Mouse (Mus musculus): ENCODE data around the gene Nfia.

The Nfia gene

GRCm38 (mm10) chr4:97919773-97920172 is 147.2 kb downstream of the Nfia start:
- no peak for DNase-seq

- DNase-seq, result peak; percentile 34
Measured at GRCm38 (mm10) chr4:97920287-97921079, 147.9 kb downstream of the Nfia start.

GRCm38 (mm10) chr4:97921682-97922081 is 149.1 kb downstream of the Nfia start:
- no peak for DNase-seq

DNA sequence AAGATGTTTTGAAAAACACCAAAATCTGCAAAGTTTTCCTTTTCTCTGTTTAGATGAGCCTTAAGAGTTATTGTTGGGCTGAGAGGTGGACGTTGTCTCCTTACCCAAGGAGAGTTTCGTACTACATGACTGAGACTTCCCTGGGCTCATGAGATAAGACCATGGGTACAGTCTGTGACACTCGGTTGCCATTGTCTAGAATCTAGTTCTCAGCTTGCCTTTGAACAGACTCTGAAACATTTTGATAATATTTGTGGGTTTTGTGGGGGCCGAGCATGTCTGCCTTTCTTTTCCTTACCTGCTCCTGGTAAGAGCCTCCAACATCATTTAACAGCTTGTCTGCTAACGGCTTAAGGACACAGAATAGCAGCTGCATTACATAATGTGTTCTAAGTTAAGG is 150.7 kb downstream of the Nfia start:
- DNase-seq, result no peak

DNA sequence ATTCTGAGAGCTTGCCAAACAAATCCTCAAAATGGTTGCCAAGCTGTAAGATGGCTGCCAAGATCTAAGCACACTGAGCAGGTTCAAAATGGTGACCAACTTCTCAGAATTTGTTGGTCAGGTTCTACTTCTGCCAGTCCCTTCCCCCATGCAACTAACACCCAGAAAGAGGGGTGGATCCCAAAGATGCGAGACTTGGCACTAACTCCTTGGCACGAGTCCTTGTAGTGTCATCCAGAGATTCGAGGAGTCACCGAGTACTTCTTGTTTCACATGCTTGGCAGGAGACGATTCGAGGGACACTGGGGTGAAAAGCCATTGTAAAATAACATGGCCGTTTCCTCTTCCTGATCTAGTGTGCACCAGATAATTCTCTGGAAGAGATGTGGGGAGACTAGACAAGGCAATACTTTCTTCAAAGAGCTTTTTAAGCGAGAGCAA is 151.4 kb downstream of the Nfia start:
- DNase-seq, result peak; percentile 75

DNA sequence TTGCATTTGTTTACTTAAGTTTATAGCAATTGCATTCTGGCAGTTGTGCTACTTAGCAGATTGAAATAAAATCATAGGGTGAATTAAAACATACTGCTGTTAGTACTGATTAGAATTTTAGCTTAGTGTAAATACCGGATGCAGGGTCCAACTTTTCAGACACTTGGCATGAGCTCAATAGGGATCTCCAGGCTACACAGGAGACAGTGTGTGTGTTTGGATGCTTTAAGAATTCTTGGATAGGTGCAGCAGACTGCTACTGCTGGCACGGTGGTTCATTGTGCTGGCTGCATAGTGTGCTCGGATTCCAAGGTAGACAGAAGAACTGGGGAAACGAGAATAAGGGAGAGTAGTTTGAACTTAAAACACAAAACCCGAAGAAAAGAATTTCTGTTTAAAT is 151.9 kb downstream of the Nfia start:
- DNase-seq, result no peak

DNA sequence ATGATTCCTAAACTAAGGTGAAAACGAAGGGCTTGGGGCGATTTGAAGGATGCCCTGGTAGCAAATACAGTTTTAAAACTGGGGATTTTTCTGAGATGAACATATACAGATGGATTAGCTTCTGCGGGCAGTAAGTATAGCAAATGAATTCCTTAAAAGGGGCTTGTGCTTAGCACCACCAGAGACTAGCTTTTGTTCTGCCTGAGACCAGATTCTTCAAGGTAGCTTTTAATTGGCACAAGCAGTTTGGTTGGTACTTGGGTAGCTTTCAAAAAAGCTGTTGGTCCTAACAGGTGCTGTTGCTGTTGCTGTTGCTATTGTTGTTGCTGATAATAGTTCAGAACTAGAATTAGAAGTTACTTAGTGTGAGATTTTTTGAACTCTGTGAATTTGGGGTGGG is 152.3 kb downstream of the Nfia start:
- DNase-seq, result no peak

DNA sequence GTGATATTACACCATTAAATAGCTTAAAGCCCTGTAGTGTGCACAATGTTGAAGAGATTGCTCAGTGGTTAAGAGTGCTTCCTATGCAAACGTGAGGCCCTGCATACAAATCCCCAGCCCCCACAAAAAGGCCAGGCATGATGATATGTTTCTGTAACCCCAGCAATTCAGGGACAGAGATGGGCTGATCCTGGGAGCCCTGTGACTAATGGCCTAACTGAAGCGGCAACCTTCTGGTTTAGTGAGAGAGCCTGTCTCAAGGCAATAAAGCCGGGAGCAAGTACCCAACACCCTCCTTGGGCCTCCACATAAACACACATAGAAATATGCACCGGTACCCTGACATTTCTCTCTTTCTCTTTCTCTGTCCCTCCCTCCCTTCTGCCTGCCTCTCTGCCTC is 153.1 kb downstream of the Nfia start:
- no peak for DNase-seq

- DNase-seq, result no peak
Measured at GRCm38 (mm10) chr4:97926607-97927308, 154.2 kb downstream of the Nfia start.

DNA sequence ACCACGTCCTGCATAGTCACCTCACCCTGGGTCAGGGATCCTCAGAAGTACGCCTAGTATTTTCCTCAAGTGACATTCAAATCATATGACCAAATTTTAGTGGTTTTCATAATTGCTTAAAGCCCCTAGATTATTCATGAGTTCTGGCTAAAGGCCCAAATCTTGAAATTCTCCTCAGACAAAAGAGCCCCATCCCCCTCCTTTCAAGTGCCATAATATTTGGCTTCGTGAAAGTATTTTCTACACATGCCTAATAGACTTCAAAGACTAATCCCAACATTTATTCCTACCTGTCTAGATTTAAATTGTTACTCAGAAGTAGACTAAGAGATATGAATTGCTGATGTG is 154.7 kb downstream of the Nfia start:
- no peak for DNase-seq

- no peak for DNase-seq
Measured at GRCm38 (mm10) chr4:97936371-97936770, 163.8 kb downstream of the Nfia start.

- DNase-seq, result peak; percentile 26
Measured at GRCm38 (mm10) chr4:97936912-97937311, 164.4 kb downstream of the Nfia start.

GRCm38 (mm10) chr4:97939492-97939891 is 167.0 kb downstream of the Nfia start:
- DNase-seq, result no peak

- DNase-seq, result no peak
Measured at GRCm38 (mm10) chr4:97939920-97940520, 167.5 kb downstream of the Nfia start.

DNA sequence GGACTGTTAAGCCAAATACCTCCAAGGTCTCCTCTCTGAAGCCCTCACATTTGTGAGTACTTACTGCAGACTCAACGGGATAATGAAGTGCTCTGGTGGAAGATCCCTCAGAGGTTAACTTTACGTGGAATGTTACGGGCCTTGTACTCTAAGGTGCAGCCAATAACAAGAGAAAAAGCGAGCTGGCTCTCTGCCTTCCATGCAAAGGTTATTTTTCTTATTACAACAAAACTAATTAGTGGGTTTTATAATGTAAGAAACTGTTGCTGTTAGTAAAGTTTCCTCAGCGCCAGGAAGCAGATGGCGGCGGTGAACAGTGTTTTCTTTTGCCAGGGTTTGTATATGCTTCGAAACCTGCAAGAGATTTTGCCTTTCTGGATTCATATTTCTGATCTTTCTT is 169.1 kb downstream of the Nfia start:
- no peak for DNase-seq

GRCm38 (mm10) chr4:97944309-97944708 is 171.8 kb downstream of the Nfia start:
- no peak for DNase-seq

DNA sequence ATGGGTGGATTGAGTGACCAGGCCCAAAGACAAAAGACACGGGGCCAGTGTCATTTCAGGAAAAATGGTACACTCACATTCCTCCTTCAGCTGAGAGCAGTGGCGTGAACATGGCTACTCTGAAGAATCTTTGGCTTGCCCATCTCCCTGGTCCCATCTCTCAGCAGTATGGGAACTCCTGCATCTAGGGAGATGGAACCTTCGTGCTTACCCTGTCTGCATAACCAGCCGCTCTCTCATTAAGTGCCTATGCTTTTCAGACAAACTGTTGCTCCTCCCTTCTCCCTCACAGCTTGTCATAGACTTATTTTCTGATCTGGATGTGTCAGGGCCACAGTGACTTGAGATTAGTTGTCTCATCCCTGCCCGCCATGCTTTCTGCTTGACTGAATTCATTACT is 174.9 kb downstream of the Nfia start:
- no peak for DNase-seq

DNA sequence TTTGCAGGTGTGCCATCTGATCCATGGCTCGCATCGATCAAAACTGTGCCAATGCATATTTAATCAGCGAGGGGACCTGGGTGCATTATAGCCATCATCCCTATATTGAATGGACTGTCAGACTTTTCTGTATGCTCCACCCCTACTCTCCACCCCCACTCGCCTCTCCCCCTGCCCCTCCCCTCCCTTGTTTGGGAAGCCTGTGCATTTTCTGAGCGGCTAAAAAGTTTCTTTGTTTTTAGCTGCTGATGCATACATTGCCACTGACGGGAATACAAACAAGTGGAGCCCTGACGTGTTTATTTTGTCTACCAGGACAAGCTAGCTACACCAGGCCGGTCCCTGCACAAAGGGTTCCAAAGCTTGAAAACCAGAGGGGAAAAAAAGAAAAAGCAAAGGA is 175.7 kb downstream of the Nfia start:
- no peak for DNase-seq

DNA sequence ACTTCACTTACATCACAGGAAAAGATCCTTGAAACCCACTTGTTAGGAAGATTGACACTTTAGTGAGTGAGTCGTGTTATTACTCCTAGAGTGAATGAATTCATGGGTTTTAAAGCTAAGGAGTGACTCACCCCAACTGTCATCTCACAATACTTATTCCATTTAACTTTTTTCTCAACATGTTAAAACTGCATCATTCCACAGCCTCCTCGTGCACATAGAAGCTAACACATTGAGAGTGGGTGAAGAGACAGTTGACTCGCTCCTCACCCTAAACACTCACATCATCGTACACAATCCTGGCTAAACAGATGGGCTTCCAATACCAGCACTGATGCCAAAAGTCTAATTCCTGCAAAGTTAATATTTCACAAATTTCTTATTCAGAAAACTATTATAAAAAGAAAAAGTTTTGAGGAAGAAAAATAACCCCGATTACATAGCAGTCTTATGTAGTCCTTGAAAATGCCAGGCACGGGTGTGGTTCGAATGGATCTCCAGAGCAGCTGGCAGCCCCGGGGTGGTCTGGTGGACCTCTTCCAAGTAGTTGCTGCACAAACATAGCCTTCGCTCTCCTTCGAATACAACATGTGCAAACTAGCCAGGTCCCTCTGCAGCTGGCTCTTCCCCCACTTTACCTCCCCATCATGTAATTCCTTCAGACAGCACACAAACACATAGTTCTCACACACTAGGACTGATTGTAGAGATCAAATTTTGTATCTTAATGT is 178.0 kb downstream of the Nfia start:
- DNase-seq, result no peak

DNA sequence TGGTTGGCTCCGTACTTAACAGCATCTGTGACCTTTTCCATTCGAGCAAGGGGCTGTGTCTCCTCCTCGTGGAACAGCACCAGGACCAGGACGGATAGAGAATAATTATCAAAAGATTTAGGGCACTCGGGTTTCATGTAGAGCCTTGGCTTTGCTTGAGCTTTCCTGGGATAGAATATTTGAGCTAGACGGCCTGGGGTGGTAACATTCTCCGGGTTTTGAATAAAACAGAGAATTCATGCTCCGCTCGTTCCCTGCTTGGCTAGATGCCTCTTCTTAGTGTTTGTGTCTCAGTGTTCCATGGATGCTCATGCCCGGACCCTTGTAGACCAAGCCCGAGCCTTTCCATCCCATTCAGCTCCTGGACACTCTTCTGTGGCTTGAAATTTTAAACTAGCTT is 181.4 kb downstream of the Nfia start:
- DNase-seq, result no peak

DNA sequence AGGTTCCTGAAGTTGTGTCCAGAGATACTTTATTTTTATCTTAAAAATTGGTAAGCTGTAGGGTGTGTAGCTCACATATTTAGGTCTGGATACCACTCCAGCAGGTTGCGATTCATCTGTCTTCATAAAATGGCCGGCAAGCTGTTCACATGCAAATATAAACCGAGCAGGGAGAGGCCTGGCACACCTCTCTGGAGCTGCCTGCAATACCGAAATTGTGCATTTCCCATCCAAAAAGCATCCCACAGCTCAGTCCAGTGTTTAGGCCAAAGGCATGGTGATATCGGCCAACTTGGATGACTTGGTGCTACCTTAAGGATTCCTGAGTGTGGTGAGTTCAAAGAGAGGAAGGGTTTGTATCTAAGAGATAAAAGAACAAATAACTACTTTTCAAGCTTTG is 185.6 kb downstream of the Nfia start:
- no peak for DNase-seq

DNA sequence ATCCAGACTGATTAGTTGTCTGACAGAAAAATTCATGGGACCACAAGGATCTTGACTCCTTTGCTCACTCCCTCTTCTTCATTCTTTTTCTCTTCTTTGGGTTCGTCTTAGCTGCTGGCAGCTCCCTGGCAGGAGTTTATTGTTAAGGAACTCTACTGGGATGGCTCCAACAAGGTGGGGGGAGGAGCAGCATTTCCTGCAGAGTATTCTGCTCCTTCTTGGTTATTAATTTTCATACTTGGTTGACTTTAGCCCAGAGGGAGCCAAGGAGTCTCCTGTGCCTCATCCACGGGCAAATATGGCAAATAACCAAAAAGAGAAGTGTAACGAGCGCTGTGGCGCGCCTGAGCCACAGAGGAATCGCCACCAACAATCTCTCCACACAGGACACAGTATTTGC is 190.3 kb downstream of the Nfia start:
- DNase-seq, result no peak

DNA sequence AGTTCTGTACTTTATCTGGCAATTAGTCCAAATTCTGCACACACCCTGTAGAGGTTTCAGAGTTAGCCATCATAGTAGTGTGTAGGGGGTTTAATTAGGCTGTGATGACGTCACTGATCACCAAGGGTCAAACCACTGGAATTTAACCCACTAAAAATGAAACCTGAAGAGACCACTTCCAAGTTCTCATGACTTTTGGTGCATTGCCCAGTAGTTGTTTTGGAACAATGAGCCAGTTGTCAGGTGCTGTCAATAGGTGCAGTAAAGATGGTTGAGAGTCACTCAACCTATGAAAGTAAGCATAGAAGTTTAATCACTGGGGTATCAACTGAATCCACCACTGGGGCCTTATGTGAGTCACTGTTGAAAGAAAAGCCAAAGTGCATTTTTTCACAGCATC is 191.4 kb downstream of the Nfia start:
- DNase-seq, result no peak
